Mouse (Mus musculus): ENCODE measurements at regions not wholly inside any gene's neighbourhood (a gene's known extent, or its start where the extent isn't known, plus 50 kb on each side); places are given as distances from the start of the nearest gene placed in this dataset.
"Not testable (repeated sequence)": the region's sequence is repeated elsewhere in the genome, so short reads cannot be mapped to it uniquely, and the experiment has no call there.

DNA sequence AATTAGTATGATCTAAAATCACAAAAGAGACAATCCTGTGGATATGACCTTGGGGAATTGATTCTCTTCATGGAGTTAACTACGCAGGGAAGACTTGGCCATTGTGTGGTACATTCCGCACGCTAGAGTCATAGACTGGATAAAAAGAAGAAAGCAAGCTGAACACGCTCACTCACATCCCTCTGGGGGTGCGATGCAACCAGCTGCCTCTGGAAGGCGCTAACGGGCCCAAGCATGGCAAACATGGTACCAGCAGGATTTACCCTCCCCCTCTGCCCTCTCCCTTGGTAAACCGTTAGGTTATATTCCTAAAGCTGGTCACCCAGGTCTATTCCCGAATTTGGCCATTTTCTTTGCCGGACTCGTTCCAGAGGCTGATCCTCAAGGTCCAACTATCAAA, 102.2 kb upstream of the Dazl start:
- no peak for DNase-seq
- intact Hi-C loops (cut with DNase I) = no loop called here

DNA sequence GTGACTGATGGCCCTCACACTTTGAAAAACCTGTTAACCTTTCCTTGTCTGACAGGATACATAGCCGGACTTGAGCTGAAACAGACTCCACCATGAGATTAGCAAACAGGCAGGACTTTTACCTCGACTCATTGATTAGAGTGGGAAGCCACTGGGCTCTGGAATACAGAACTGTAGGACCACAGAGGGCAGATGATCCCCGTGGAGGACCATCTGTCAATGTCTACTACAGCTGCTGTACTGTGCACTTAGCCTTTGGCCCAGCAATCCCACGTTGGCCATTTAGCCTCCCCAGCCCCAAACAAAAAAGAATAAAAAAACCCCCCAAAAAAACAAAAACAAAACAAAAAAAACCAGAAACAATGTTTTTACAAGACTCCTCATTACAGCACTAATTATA, 103.9 kb upstream of the Dazl start:
- intact Hi-C loops (cut with DNase I) = no loop called here
- DNase-seq = no peak

DNA sequence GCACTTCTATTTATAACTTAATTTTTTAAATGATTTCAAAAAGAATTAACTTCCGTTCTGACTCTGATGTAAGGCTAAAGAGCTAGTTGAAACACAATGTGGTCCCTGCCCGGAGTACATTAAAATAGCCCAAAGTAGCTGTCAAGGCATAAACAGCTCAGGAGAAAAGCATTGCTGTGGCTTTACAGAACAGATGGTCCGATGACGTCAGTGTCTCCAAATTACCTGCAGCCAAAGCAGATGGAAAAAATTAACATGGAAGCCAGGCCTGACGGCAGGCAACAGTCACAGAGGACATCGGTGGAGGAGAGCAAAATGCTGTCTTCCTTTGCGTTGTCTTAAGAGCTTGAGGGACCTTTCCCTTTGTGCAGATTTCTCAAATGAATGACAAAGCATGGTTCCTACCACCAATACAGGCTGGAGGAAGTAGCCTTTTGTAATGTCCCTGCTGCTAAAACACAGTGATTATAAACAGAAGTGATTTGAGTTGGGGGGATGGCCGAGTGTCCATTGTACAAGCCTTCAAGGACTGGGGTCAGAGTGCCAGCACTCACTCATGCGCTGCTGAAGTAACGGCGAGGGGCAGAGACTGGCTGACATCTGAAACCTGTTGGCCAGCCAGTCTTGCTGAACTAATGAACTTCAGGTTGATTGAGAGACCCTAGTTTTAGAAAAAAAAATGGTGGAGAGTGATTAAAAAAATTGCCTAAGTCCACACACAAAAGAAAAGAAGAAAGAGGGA, 101.8 kb upstream of the Plcl2 start:
- intact Hi-C loops (cut with DNase I) = no loop called here
- no peak for DNase-seq

DNA sequence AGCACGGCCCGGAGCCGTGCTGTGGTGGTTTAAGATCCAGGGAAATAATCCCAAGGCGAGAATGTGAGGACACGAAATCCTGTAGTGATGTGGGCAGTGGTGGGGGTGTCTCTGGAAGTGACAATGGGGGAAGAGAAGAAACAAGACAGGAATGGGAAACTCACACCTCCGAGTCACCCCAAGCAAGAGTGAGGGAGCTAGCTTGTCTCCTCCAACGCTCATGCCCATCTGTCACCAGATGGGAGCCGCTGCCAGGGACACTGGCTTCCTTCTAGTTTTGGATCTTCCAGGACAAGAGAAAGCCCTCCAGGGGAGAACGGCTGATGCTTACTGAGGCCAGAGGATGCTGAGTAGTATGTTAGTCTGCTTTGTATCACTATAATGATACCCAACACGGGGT, 100.6 kb upstream of the Plcl2 start:
- intact Hi-C loops (cut with DNase I) = no loop called here
- DNase-seq = no peak

DNA sequence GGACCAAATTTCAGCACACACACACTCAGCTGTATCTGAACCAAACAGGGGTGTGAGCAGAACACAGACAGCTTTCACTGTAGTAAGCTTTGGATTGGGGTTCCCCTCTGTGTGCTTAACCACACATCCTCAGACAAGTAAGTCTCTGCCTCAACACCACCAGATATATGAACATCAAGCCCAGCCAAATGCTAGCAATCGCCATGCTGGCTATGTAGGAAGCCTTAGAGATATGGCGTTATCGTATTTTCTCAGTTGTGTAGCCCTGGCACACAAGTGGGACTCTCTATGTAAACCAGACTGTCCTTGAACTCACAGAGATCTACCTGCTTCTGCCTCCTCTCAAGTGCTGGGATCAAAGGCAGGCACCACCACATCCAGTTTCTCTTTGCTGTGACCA, 99.9 kb upstream of the Plcl2 start:
- intact Hi-C loops (cut with DNase I) = no loop called here
- DNase-seq = no peak

DNA sequence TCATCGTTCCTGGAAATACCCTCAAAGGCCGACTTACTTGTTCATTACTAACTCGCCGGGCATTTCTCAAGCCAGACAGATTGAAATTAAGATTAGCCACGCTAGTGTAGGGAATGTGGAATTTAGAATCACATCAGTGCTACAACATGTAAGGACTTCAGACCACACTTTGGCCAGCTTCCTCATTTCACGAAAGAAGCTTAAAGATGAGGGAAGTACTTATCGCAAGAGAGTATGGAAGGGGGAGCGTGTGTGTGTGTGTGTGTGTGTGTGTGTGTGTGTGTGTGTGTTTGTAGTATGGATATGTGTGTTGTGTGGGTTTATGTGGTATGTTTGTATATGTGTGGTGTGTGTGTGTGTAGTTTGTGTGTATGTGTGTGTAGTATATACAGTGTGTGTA, 99.3 kb upstream of the Plcl2 start:
- DNase-seq = no peak

DNA sequence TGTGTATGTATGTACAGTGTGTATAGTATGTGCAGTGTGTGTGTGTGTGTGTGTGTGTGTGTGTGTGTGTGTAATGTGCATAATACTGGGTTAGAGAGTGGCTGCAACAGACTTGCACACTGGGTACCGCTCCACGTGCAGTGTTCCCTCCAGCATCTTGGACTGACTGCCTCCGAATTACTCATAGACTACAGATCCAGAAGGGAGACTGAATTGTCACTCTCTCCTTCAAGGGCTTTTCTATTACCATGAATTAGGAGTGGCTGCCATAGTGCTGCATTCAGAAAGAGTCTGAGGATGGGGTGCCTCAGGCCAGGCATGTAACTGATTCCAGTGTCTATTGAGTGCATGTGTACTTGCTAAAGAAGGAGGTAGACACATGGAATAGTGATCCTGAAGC, 98.9 kb upstream of the Plcl2 start:
- no peak for DNase-seq
- intact Hi-C loops (cut with DNase I) = no loop called here

More for the DNA sequence above, 99.3 kb upstream of the Plcl2 start:
- intact Hi-C loops (cut with DNase I) = no loop called here

DNA sequence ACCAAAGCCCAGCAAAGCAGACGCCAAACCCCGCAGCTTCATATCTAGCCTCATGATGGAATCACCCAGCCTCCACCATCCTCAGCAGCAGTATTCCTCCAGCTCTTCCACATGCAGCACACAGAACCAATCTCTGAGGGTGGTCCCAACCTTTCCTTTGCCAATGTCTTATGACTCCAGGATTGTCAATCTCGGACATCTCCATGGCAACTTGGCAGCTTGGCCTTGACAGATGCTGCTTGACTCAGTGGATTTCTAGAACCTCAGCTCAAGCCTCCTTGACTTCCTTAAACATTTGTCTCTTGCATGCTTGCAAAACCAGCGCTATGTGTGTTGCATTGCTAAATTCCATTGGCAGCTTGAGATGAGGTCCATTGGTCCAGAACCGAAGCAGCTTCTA, 96.8 kb upstream of the Plcl2 start:
- intact Hi-C loops (cut with DNase I) = no loop called here
- no peak for DNase-seq

DNA sequence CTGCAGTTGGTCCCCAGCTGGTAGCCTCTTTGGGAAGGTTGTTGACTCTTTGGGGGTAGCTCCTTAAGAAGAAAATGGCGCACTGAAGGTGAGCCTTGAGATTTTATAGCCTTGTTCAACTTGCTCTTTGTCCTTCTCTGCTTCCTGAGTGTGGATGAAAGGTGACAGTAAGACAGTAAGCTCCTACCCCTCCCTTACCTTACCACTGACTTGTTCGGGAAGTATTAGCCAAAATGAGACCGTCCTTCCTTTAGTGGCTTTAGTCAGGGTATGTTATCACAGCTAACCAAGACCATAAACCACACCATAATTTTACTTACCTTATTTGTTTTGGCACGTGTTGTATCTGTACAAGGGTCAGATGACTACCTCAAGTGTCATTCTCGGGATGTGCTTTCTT, 95.3 kb upstream of the Plcl2 start:
- no peak for DNase-seq
- intact Hi-C loops (cut with DNase I) = no loop called here

DNA sequence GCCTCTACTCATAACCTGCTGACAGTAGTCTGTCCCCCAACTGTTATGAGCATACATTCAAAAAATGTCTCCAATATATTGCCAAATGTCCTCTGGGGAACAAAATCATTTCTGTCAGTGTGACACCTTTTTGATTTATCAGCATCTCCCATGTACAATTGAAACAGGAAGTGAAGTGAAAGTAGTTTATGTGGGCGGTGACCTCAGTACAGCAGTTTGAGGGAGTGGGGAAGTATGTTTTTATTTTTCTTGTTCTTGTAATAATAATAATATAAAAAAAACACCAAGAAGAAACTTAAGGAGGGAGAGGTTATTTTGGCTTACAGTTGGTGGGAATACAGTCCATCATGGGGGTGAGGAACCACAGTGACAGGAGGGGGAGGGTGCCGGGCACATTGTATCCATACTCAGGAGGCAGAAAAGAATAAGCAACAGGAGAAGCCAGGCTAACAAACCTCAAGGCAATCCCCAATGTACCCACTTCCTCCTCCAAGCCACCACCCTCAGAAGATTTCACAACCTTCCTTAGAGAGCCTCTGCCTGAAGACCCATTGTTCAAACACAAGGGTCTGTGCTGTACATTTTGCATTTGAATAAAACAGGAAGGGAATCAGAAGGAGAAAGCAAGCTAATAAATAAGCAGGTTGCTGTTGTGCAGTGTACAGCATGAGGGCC, 93.7 kb upstream of the Plcl2 start:
- intact Hi-C loops (cut with DNase I) = loop anchor here (5.0 kb wide), 2 partner anchors 212 to 377 kb away; no protein-coding TSS in a partner anchor
- no peak for DNase-seq

DNA sequence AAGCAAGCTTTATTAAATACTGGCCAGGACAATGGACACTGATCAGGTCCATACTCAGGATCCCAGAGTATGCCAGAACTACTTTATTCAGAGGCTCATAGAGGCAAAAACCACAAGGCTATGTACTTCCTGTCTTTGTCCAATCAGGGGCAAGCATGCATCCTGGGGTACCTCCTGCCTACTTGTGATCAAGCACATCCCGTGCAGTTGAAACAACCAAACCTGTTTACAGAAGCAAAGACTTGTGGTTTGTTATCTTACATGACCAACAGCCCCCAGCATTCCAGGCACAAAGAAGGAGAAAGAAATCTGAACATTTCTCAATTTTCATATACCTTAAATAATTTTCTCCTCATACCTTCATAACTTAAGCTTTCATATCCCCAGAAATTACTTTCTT, 93.1 kb upstream of the Plcl2 start:
- intact Hi-C loops (cut with DNase I) = loop anchor here (5.0 kb wide), 2 partner anchors 211 to 376 kb away; no protein-coding TSS in a partner anchor
- DNase-seq = no peak

DNA sequence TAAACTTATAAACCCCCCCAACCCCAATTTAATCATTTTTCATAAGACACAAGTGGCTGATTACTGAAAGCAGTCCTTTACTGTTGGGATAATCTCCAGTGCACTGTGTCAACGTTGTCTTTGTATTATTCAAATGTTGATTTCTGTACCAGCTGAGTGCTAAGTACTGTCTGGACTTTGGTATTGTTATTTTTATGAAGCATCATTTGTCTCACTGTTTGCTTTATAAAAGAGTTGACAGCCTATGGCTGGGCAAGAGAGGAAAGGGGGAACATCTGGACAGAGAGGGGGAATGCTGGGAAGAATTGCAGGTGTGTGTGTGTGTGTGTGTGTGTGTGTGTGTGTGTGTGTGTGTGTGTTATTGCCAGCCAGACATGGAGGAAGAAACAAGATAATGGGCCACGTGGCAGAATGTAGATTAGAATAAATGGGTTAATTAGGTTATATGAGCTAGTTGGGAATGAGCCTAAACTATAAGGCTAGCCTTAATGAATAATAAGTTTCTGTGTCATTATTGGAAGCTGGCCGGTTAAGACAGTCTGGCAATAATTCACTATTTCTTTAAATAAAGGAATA, 92.6 kb upstream of the Plcl2 start:
- intact Hi-C loops (cut with DNase I) = loop anchor here (5.0 kb wide), 2 partner anchors 211 to 376 kb away; no protein-coding TSS in a partner anchor
- DNase-seq = no peak

DNA sequence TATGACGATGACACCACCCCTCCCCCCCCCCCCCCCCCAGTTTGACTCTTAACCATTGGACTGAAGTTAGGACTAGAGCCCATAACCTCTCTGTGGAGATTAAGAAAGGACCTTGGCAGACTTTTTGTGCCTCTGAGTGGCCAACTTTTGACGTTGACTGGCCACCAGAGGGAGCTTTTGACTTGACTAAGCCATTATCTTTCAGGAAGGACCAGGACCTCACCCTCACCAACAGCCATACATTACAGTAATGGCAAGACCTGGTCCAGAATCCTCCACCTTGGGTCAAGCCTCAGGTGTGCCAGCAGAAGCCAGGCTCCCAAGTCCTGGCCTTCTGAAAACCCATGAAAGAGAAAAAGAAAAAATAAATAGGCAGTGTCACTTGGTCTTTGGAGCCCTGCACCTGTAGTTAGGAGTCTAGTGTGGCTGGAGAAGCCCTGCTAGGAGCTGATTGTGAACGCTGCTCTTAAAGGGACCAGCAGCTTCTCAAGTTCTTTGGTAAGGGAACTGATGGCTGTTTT, 90.3 kb upstream of the Plcl2 start:
- intact Hi-C loops (cut with DNase I) = loop anchor here (5.0 kb wide), 2 partner anchors 208 to 373 kb away; no protein-coding TSS in a partner anchor
- DNase-seq = peak; percentile 28 to 43

DNA sequence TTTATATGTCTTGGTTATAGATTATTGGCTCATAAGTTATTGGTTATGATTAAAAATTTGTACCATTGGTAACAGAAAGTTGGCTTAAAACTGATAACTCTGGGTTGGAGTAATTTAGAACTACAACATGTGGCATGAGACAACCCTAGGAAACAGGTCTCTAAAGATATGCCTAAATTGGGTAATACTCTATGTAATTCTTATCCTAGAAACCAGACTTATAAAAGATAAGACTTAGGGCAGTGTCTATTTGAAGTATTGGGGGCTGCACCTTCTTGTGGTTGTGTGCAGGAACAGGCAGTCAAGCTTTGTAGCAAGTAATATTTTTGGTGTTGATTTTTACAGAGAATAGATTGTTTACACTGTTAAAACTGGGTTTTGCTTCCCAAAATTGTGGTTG, 89.7 kb upstream of the Plcl2 start:
- intact Hi-C loops (cut with DNase I) = loop anchor here (5.0 kb wide), 2 partner anchors 208 to 373 kb away; no protein-coding TSS in a partner anchor
- not testable (repeated sequence) for DNase-seq

DNA sequence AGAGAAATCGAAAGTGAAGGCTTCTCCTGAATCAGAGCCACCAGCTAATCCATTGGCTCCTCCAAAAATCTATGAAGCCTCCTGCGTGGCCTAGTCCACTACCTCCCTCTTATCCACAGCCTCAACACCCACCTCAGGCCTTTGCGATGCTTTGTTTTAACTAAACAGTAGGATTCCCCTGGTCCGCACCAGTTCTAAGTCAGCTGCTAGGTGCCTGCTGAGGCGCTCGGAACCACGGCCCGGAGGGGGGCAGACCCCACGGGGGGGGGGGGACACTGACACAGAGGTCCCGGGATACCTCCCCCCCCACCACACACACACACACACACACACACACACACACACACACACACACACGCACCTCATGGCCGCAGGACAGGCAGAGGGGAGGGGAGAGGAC, 89.2 kb upstream of the Plcl2 start:
- DNase-seq = no peak
- intact Hi-C loops (cut with DNase I) = loop anchor here (5.0 kb wide), 3 partner anchors 87 to 372 kb away; partner anchors contain the start of gene Plcl2

DNA sequence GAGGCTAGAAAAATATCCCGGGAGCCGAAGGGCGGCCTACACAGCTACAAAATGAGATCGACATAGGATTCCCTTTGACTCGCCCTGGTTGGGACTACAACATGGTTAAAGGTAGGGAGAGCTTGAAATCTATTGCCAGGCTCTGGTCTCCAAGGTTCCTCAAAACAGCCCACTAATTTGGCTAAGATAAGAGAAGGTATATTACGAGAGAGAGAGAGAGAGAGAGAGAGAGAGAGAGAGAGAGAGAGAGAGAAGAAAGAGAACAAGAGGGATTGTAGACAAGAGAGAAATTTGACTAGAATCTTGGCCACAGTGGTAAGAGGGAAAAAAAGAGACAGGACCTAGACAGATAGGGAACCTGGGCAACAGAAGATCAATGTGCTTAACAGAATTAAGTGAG, 88.5 kb upstream of the Plcl2 start:
- intact Hi-C loops (cut with DNase I) = loop anchor here (5.0 kb wide), 1 partner anchor 87 kb away; the partner anchor contains the start of gene Plcl2

DNA sequence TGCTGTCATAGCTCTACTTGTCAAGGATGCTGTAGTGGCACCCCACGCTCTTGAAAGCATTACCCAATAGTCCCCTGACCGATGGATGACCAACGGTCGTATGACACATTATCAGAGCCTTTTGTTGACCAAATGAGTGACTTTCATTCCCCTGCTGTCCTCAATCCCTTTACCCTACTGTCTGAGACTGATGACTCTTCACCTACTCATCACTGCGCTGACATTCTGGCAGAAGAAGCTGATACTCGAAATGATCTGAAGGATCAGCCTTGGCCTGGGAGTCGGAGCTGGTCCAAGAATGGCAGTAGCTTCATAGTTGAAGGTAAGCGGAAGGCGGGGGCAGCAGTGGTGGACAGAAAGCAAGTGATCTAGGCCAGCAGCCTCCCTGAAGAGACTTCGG, 87.7 kb upstream of the Plcl2 start:
- no peak for DNase-seq
- intact Hi-C loops (cut with DNase I) = loop anchor here (5.0 kb wide), 1 partner anchor 86 kb away; the partner anchor contains the start of gene Plcl2

More for the DNA sequence above, 88.5 kb upstream of the Plcl2 start:
- DNase-seq = no peak

DNA sequence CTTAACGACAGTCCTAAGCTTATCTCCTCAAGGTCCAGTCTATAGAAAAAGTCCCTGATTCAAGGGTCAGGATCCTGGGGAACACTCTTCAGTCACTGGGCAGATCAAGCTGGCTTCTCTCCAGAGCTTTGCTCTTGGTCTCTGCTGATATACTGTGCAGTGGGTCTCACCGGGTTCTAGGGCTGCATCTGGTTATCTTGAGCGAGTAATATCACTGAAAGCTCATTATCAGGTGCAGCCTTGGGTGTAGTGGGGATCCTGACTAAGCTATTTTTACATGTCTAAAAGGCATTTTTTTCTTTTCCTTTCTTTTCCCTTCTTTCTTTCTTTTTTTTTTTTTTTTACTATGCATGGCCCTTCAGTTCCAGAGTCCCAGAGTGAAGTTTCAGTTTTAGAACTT, 84.1 kb upstream of the Plcl2 start:
- intact Hi-C loops (cut with DNase I) = no loop called here
- no peak for DNase-seq

DNA sequence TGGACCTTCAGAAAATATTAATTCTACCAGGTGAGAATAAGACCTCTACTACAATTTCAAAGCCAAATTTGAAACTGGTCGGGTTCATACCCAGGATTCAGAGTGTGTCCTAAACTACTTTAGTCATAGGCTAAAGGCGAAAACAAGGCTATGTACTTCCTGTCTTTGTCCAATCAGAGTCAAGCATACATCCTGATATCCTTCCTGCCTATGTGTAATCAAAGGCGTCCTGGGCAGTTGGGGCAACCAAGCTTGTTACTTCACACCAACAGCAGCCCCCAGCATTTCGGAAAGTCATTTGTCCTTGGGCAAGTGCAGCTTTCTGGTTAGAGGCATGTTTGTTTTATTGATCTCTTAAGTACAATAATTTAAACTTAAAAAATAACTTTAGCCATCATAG, 83.7 kb upstream of the Plcl2 start:
- no peak for DNase-seq
- intact Hi-C loops (cut with DNase I) = no loop called here

DNA sequence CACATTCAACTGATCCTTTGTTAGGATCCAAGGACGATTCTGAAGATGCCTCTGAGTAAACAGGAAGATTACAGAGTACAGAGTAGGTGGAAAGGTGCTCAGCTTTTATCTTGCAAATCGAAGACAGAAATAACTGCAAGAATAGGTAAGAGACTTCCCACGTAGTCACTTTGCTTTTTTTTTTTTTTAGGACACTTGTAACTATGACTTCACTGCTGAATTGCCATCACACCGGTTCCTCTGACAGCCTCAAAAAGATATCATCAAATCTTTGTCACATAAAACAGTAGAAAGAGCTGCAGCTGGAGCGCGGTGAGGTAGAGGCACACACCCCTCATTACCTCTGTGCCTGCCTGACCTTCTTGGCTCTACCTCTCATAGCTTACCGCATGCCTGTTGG, 83.1 kb upstream of the Plcl2 start:
- intact Hi-C loops (cut with DNase I) = no loop called here
- no peak for DNase-seq

DNA sequence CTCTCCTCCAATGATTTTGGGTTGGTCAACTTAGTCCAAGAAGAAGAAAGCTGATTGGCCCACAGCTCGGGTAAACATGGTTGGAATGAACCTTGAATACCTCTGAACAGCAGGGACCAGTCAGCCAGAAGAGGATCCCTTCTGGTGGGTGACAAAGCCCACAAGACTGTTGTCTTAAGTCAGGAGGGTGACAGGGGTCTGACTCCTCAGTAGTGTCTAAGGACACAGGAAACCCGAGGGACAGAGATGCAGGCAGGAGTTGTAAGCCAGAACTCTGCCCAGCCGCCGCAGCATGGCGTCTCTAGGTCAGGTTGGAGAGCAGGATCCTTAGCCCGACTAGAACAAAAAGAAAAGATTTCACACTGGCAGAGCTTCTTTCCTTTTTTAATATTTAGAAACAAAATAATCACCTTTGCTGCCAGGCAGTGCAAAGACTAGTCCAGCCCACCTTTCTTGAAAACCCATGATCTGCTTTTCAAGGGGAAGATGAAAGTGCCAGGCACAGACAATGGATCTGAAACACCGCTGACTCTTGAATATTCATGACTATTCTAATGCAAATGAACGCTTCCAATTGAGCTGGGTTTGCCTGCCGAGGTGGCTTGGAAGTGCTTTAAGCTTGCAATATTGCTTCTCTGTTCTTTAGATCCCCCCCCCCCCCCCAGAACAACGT, 81.7 kb upstream of the Plcl2 start:
- no peak for DNase-seq
- intact Hi-C loops (cut with DNase I) = no loop called here

Data from gastrocnemius, postnatal 36 days (tissue).